Mouse (Mus musculus): ENCODE data around the gene Lsg1.

- no peak for TF ChIP-seq CTCF (IDR thresholded peaks at IDR 0.05; ENCODE audit: low read depth, low read length)
- no peak for TF ChIP-seq POLR2A (IDR thresholded peaks at IDR 0.05; ENCODE audit: borderline replicate concordance, low read depth, low read length)
Measured at GRCm38 (mm10) chr16:30511563-30512340, 75.6 kb downstream of the Lsg1 start.

Measured in bone marrow macrophage, adult 2 months (primary cell).